Mouse (Mus musculus) adrenal gland, postnatal 10 days (tissue): ENCODE results near the gene Ubp1. TPM values are rescaled to one million over a fixed set of nuclear protein-coding genes. Genes with fewer than 3 reads are reported as not detected.

Experiments used
- DNase-seq: peaks from one replicate; pipeline ENCODE4 v3.0.0; 2021; ENCODE audit warnings: mixed read lengths
- total RNA-seq, 2 experiments: library from RNA; stranded (reverse); gene quantifications; 2 replicates each; pipeline ENCODE4 v1.2.3; 2021

Ubp1 gene
- total RNA-seq, 2 experiments from 2014 or later = 42.2 to 59.4 TPM

- no peak for DNase-seq
Measured at GRCm38 (mm10) chr9:114015724-114016123, 85.0 kb downstream of the Ubp1 start.

DNA sequence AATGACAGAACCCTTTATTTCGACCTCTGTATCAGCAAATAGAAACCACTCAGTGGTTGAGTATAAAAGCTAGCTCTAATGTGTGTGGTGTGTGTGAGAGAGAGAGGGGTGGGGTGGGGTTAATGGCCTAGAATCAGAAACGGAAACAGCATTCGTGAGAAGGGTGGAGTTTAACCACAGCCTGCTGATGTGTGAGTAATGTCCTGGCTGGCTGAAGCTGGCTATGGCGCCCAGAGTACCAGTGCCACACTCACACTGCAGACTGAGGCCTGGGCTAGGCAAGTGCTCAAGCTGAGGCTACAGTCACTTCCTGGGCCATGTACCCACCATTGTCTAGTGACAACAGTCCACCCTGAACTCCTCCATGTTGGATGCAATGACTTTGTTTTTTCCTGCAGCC is 85.7 kb downstream of the Ubp1 start:
- DNase-seq = no peak

DNA sequence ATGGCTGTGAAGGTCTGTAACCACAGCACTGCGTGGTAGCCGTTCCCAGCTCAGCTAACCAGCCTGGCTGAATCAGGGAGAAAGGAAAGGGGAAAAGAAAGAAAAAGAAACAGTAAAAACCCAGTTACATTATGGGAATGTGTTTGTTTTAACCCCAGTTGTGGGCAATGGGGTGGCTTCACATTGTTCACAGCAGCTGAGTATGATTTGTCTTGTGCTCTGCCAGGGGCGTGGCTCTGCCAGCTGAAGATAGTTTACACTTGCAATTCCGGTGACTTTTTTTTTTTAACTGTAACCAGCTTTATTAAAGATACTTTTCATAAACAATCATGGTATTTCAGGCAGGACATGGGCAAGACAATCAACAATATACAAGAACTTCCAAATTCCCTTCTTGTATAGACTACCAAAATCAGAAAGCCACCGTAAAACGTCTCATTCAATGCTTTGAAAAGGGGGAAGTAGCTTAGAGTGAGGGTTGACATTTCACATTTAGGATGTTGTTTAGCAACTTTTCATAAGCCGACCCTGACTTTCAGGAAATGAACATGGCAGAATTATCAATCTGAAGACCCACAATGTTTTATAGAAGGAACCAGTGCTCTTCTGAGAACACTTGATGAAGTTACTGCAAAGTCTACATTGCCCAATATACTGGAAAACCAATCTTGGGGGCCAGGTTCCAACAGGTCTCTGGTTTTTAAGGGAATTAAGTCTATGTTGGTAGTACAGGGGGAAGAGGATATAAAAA is 88.5 kb downstream of the Ubp1 start:
- DNase-seq = no peak

- DNase-seq = no peak
Measured at GRCm38 (mm10) chr9:114022141-114022540, 91.4 kb downstream of the Ubp1 start.

- DNase-seq = no peak
Measured at GRCm38 (mm10) chr9:114025182-114025581, 94.4 kb downstream of the Ubp1 start.

GRCm38 (mm10) chr9:114025846-114026245 is 95.1 kb downstream of the Ubp1 start:
- DNase-seq = no peak

DNA sequence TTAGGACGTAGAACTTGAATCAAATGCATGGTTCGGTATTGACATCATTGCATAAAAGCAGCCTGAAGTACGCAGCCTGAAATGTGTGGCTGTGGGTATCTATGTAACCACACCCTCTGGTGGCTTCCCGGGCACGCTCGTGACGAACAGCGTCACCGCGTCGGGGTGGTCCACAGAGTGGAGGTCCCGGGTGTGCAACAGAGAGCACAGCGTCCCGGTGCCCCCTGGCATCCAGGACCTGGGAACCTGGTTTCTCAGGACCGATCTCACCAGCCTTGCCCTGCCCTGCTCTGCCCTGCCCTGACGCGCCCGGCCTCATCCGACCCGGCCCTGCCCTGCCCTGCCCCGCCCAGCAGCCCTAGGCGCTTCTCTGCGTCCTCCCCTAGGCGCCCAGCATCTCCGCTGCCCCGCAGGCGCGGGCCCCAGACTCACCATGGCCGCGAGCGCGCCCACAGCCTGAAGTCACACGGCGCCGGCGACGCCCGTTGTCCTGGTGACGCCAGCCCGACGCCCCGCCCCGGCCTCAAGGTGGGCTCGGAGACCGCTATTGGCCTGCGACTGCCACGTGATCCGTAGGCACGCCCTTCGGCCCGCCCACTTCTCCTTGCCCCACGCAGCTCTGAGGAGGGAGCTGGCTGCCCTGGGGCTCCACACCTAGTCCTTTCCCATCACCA is 95.7 kb downstream of the Ubp1 start:
- DNase-seq = peak; percentile 74

Other genes with a start within 250 kb of the Ubp1 start
- 100 to 1,000 TPM; 107 to 110 TPM for gene Pdcd6ip, start 222.7 kb upstream of the Ubp1 start, total RNA-seq
- gene Clasp2, start 189.5 kb upstream of the Ubp1 start, total RNA-seq = 10 to 100 TPM; 76.5 to 86.0 TPM
- 1 to 10 TPM; 3.5 to 4.6 TPM for gene Fbxl2, start 115.3 kb downstream of the Ubp1 start, total RNA-seq
- gene Susd5, start 126.2 kb downstream of the Ubp1 start, total RNA-seq = 1 to 10 TPM; 1.3 to 1.8 TPM